Mouse (Mus musculus): ENCODE results near the gene Lin7a. TPM values are rescaled to one million over a fixed set of nuclear protein-coding genes. Genes with fewer than 3 reads are reported as not detected.

Gene Lin7a
- polyA plus RNA-seq, 1 experiment from 2014 or later, result 1.2 TPM

DNA sequence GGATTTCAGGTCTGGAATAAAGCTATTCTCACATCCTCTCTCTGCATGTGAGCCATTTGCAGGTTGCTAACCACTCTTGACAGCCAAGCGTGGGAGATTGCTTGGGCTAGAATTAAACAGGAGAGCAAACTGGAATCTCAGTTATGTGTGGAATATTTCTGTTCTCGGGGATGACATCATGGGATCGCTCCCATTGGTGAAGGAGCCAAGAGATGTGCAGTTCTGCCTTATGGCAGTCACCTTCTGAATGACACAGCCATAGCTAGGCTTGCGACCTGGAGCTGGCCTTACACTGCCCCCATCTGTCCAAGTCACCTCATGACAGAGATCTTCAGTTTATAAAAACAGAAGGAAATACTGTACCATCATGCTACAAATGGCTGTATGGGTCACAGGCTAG, 118.0 kb downstream of the Lin7a start:
- H3K4me2 ChIP-seq, result no peak overlapping the region
- no peak overlapping the region for H3K4me3 ChIP-seq
- WGBS, result 38% methylated on average over 4 of the region's 4 CpGs
- H3K27ac ChIP-seq (ENCODE audit: poor library complexity, severe bottlenecking), result no peak overlapping the region
- H3K4me1 ChIP-seq (replicated peaks), result no peaks in the 10 kb centered on the region
- H3K9me3 ChIP-seq (replicated peaks), result no peaks in the 10 kb centered on the region
- H3K27me3 ChIP-seq (replicated peaks), result no peaks in the 10 kb centered on the region
- peak; percentile 53; the same call in 1 of the 2 replicates for ATAC-seq (ENCODE audit: insufficient number of reproducible peaks, low FRiP score)
- H3K9ac ChIP-seq, result no peak overlapping the region
- no peaks in the 10 kb centered on the region for H3K36me3 ChIP-seq

GRCm38 (mm10) chr10:107405347-107405746, 133.9 kb downstream of the Lin7a start:
- no peak for ATAC-seq (ENCODE audit: insufficient number of reproducible peaks, low FRiP score)
- 78% methylated on average over 4 of the region's 4 CpGs for WGBS
- H3K27ac ChIP-seq (ENCODE audit: poor library complexity, severe bottlenecking), result no peak overlapping the region
- no peaks in the 10 kb centered on the region for H3K27me3 ChIP-seq (replicated peaks)
- no peak overlapping the region for H3K4me2 ChIP-seq
- H3K4me3 ChIP-seq, result no peak overlapping the region
- no peaks in the 10 kb centered on the region for H3K9me3 ChIP-seq (replicated peaks)
- no peak overlapping the region for H3K9ac ChIP-seq
- H3K36me3 ChIP-seq, result no peaks in the 10 kb centered on the region
- H3K4me1 ChIP-seq (replicated peaks), result no peaks in the 10 kb centered on the region

DNA sequence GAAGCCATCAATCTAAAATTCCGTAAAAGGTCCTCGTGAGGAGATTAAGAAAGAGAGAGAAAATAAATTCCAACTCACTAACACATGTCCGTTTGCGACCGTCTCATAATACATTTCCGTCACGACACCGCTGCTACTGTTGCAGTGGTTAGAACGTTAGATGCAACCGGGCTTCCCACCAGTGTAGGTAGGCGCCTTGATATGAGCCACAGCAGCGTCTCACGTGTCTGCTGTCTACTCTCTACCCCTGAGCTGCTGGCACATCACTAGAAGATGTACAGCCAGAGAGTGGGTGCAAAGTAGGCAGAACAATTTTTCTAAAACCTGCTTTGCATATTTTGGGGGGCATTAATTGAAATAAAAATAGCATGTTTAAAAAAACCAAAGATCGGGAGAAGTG, 146.8 kb downstream of the Lin7a start:
- Histone ChIP-seq H3K9ac (no peak overlapping the region), H3K27me3 (replicated peaks) (no peaks in the 10 kb centered on the region), H3K27ac (ENCODE audit: poor library complexity, severe bottlenecking) (no peak overlapping the region), H3K4me3 (no peak overlapping the region), H3K9me3 (replicated peaks) (no peaks in the 10 kb centered on the region), H3K4me2 (no peak overlapping the region), H3K36me3 (no peaks in the 10 kb centered on the region), H3K4me1 (replicated peaks) (no peaks in the 10 kb centered on the region)
- WGBS, result 83% methylated on average over 14 of the region's 14 CpGs
- no peak for ATAC-seq (ENCODE audit: insufficient number of reproducible peaks, low FRiP score)

- Histone ChIP-seq H3K4me1 (replicated peaks) (no peaks in the 10 kb centered on the region), H3K27me3 (replicated peaks) (no peaks in the 10 kb centered on the region), H3K4me2 (no peak overlapping the region), H3K27ac (ENCODE audit: poor library complexity, severe bottlenecking) (no peak overlapping the region), H3K36me3 (no peaks in the 10 kb centered on the region), H3K4me3 (no peak overlapping the region), H3K9ac (no peak overlapping the region), H3K9me3 (replicated peaks) (no peaks in the 10 kb centered on the region)
- ATAC-seq (ENCODE audit: insufficient number of reproducible peaks, low FRiP score), result no peak
- WGBS, result 64% methylated on average over 5 of the region's 5 CpGs
Observed at GRCm38 (mm10) chr10:107436967-107437366, 165.5 kb downstream of the Lin7a start.

- ATAC-seq (ENCODE audit: insufficient number of reproducible peaks, low FRiP score), result no peak
- 7% methylated on average over 4 of the region's 4 CpGs for WGBS
- no peak overlapping the region for H3K9ac ChIP-seq
- no peaks in the 10 kb centered on the region for H3K4me1 ChIP-seq (replicated peaks)
- no peak overlapping the region for H3K4me2 ChIP-seq
- H3K27ac ChIP-seq (ENCODE audit: poor library complexity, severe bottlenecking), result no peak overlapping the region
- no peaks in the 10 kb centered on the region for H3K27me3 ChIP-seq (replicated peaks)
- no peak overlapping the region for H3K4me3 ChIP-seq
- H3K9me3 ChIP-seq (replicated peaks), result no peaks in the 10 kb centered on the region
- H3K36me3 ChIP-seq, result no peaks in the 10 kb centered on the region
Observed at GRCm38 (mm10) chr10:107442781-107443180, 171.3 kb downstream of the Lin7a start.

DNA sequence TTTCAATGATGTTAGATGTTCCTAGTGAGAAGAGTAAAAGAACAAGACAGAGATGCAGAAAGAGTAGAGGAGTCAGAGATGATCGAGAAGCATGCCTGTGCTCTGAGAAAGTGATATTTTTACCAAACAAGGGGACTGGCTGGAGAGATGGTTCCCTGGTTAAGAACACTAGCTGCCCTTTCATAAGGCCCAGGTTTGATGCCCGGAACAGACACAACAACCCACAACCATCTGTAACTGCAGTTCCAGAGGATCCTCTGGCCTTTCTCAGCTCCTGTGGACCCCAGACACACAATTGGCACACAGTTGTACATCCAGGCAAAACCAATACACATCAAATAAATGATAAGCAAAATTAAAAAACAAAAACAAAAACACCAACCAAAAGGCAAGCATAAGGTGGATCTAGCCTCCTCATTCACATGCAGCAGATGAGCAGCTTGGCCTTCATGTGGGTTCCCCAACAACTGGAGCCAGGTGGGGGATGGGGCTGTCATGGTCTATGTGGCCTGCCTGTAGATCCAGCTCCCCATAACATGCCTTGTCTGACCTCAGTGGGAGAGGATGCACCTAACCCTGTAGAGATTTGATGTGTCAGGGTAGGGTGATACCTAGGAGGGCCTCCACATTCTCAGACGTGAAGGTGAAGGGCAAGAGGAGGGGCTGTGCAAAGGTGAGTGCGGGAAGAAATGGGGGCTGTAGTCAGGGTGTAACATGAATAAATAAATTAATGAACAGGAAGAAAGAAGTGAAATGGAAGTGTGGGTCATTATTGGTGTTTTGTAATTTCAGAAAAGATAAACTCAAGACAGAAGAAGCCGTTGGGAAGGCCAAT, 178.2 kb downstream of the Lin7a start:
- Histone ChIP-seq H3K9ac (no peak overlapping the region), H3K4me1 (replicated peaks) (no peaks in the 10 kb centered on the region), H3K27ac (ENCODE audit: poor library complexity, severe bottlenecking) (no peak overlapping the region), H3K4me2 (no peak overlapping the region), H3K27me3 (replicated peaks) (no peaks in the 10 kb centered on the region), H3K36me3 (no peaks in the 10 kb centered on the region), H3K4me3 (no peak overlapping the region), H3K9me3 (replicated peaks) (no peaks in the 10 kb centered on the region)
- 67% methylated on average over 5 of the region's 5 CpGs for WGBS
- no peak for ATAC-seq (ENCODE audit: insufficient number of reproducible peaks, low FRiP score)

DNA sequence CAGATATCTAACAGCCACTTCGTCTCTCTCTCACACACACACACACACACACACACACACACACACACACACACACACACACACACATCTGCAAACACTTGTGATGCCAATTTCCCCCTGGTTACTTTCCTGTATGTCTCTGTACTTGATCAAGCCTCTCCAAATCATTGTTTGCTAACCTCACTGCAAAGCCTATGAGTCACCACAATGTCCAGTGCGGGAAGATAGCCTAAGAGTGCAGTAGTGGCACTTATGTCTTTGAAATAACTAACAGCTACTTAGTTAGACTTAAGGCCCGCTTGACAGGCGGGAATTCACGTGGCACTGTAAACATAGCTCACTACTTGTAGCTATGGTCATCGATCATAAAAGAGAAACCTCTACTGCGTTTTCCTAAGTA, 196.3 kb downstream of the Lin7a start:
- Histone ChIP-seq H3K9ac (no peak overlapping the region), H3K4me1 (replicated peaks) (no peaks in the 10 kb centered on the region), H3K27ac (ENCODE audit: poor library complexity, severe bottlenecking) (no peak overlapping the region), H3K36me3 (no peaks in the 10 kb centered on the region), H3K9me3 (replicated peaks) (no peaks in the 10 kb centered on the region), H3K4me2 (no peak overlapping the region), H3K4me3 (no peak overlapping the region), H3K27me3 (replicated peaks) (no peaks in the 10 kb centered on the region)
- 54% methylated on average over 7 of the region's 7 CpGs for WGBS
- no peak for ATAC-seq (ENCODE audit: insufficient number of reproducible peaks, low FRiP score)

Other genes starting within 250 kb of the Lin7a start
- gene Acss3, start 148.0 kb upstream of the Lin7a start, polyA plus RNA-seq (2016; fragmentation: Nextera tagmentation; extraction: Ambion mirVana), result 1.7 TPM in 2 replicates
- not detected in 2 replicates for gene Myf5, start 214.4 kb downstream of the Lin7a start, polyA plus RNA-seq (2016; fragmentation: Nextera tagmentation; extraction: Ambion mirVana)
- gene Myf6, start 223.1 kb downstream of the Lin7a start, polyA plus RNA-seq (2016; fragmentation: Nextera tagmentation; extraction: Ambion mirVana), result 0.13 TPM in 1 of 2 replicates, not detected in the other

All from heart, embryonic 12.5 days (tissue).